Mouse (Mus musculus) neutrophil, adult 5-6 weeks (primary cell): ENCODE results near the gene Gm12800. TPM values are rescaled to one million over a fixed set of nuclear protein-coding genes. Genes with fewer than 3 reads are reported as not detected.
"Not testable (repeated sequence)": the region's sequence is repeated elsewhere in the genome, so short reads cannot be mapped to it uniquely, and the experiment has no call there.

Experiments
- ATAC-seq: fragments of 151-379, 151-347 bp; 2 replicates; pipeline ENCODE4 v1.8.0; 2017; ENCODE audit warnings: mild to moderate bottlenecking, moderate TSS enrichment; ENCODE audit not compliant: insufficient number of reproducible peaks, poor library complexity, low FRiP score, severe bottlenecking; ENCODE audit errors: extremely low read depth
- total RNA-seq: library from RNA; stranded (forward); fragments of 200-1000 nt; gene quantifications from 2 replicates; pipeline ENCODE4 v1.2.3, GENCODE M21; 2017

Gm12800 gene
- total RNA-seq: not detected in 2 replicates

- not testable (repeated sequence) for ATAC-seq
These were observed at the start of gene Gm12800 for GRCm38 (mm10) chr4:101908821-101909220. Gene Gm12800, plus strand, starts transcription at chr4:101909121.

GRCm38 (mm10) chr4:101860873-101861272, 48.0 kb upstream of the Gm12800 start:
- ATAC-seq: no peak

DNA sequence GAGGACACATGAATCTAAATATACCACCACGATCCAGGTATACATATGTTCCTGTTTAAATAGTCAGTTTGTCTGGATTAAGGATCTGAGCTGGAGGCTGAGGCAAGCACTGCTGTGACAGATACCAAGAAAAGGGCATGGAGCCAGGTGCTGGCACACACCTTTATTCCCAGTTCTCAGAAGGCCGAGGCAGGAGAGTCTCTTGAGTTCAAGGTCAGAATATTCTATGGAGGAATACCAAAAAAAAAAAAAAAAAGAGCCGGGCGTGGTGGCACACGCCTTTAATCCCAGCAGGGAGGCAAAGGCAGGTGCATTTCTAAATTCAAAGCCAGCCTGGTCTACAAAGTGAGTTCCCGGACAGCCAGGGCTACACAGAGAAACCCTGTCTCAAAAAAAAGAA, 46.6 kb upstream of the Gm12800 start:
- ATAC-seq: no peak

DNA sequence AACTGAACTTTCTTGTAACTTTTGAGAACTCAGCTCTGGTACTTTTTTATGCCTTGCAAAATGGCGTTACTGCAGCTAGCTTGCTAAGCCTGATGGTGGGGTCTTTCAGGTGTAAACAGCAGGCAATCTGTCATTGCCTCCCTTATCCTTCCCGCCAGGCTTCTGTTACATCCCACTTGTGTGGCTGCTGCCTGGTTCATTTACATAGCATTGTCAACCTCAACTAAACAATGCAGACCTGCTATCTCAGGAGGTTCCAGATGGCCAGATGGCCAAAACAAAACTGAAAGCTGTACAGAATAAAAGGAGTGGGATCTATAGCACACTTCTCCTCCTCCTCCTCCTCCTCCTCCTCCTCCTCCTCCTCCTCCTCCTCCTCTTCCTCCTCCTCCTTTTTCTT, 36.9 kb upstream of the Gm12800 start:
- ATAC-seq: not testable (repeated sequence)

GRCm38 (mm10) chr4:101875687-101876086, 33.2 kb upstream of the Gm12800 start:
- ATAC-seq: not testable (repeated sequence)

GRCm38 (mm10) chr4:101883641-101884040, 25.3 kb upstream of the Gm12800 start:
- ATAC-seq: no peak

- ATAC-seq: no peak
These were observed 19.5 kb upstream of the Gm12800 start for GRCm38 (mm10) chr4:101889377-101889776.

DNA sequence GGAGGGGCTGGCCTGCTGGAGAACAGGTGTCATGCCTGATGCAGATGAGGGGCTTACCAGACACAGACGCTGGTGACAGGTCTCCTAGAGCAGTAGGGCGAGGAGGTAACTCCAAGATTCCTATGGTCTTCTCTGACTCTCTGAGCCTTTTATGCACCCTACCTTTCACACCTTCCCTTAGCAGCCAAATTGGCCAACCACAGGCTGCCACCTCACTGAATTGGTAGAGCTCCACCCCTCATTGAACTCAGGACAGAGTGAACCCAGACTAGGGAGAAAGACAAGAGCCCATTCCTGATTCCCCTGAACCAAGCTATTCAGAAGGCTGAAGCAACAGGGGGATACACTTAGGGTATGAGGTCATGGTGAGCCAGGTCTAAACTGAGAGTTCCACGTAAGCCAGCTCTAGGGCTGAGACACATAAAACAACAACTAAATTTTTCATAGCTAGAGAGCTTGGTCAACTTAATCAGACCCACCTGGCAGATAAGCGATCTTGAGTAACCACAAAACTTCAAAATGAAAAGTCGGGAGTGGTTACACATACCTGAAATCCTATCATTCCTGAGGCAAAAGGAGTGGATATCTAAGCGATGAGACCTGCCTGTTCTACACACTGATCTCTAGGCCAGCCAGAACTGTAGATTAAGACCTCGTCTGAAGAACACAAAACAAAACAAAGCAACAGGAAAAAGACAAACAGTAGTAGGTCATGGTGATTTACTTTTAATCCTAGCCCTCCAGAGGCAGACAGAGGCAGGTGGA, 15.1 kb upstream of the Gm12800 start, which contains the start of gene C130073F10Rik:
Gene C130073F10Rik (minus strand): TSS at position 134 of the 765 bp plus-strand sequence.
- no peak for ATAC-seq

GRCm38 (mm10) chr4:101940107-101940506, 31.2 kb downstream of the Gm12800 start, which contains the start of gene Gm12794:
Gene Gm12794, plus strand, starts transcription at chr4:101940407.
- not testable (repeated sequence) for ATAC-seq

Other genes starting within 250 kb of the Gm12800 start
- gene Lepr, start 191.7 kb upstream of the Gm12800 start, total RNA-seq: not detected in 2 replicates
- not detected in 2 replicates for gene B020004J07Rik, start 65.1 kb upstream of the Gm12800 start, total RNA-seq
- gene C130073F10Rik, start 15.3 kb upstream of the Gm12800 start, total RNA-seq: not detected in 2 replicates
- gene Gm12794, start 31.3 kb downstream of the Gm12800 start, total RNA-seq: not detected in 2 replicates
- not detected in 2 replicates for gene Gm12790, start 71.9 kb downstream of the Gm12800 start, total RNA-seq
- not detected in 2 replicates for gene Gm12789, start 77.5 kb downstream of the Gm12800 start, total RNA-seq
- gene Pde4b, start 178.4 kb downstream of the Gm12800 start, total RNA-seq: 224 and 238 TPM in 2 replicates